Mouse (Mus musculus): Measurements from ENCODE around the gene Calr4.

Calr4 gene

GRCm38 (mm10) chr4:109234185-109234584 is at the start of gene Calr4:
Calr4 (plus strand) TSS chr4:109234485.
- DNase-seq (ENCODE audit: low read depth, low spot score), result no peak

DNA sequence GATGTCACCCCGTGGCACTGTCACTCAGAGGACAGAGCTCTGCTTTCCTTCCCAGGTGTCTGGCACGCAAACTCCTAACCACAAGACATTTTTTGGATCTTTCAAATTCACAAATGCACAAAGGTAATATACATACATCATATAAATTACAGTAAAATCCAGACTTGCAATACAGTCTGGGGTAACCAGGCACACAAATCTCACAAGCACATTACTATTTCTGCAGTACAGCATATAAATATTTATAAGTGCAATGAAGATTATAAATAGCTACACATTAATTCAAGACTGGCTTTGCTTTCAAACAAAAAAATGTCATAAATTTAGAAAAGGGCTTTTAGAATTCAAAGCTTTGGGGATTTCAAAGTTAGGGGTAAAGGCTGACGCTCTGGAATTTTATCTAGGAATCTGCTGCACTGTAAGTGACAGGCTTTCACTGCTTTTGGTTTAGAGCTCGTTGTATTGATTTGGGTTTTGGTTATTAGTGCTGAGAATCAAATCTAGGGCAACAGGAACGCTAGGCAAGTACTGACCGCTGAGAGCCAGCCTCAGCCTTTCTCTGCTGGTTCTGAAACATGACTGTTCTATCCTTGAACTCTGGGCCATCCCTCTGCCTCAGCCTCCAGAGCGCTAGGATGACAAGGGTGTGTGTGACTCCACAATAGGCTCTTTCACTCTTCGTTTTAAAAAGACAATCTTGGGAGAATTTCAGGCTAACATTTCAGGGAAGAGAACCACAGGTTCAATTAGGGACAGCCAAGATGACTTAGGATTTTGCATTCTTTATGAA is 48.5 kb upstream of the Calr4 start:
- DNase-seq (ENCODE audit: low read depth, low spot score), result no peak

DNA sequence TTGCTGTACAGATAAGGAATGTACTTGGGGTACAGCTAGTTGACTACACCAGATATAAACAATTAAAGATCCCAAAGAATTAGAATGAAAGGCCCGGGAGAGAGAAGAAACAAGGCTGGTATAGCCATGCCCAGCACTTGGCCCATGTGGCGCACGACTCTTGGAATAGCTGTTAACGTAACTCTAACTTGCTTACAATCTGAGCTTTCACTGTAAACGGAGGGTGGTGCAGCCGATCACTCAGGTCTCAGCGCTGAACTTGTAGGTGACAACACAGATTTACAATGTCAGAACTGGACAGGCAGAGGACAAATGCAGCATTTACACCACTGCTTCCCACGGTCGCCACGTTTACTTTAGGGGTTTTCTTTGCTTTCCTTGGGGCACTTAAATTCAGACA is 42.7 kb upstream of the Calr4 start:
- DNase-seq (ENCODE audit: low read depth, low spot score), result no peak

DNA sequence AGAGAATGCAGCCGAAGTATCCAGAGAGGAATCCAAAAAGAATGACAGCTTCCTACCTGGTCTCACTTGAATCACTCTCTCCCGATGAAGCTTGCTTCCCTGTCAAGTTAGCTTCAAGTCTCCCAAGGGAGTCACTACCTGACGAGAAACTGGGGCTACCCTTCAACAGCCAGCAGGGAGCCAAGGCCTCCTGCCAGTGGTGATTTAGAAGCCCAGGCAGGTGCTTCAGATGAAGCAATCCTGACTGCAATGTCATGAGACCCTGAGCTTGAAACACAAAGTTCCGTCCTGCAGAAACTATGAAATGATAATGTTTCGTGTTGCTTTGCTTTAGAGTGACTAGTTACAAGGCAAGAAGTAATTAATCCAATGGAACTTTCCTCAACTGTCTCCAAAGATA is 40.4 kb upstream of the Calr4 start:
- no peak for DNase-seq (ENCODE audit: low read depth, low spot score)

DNA sequence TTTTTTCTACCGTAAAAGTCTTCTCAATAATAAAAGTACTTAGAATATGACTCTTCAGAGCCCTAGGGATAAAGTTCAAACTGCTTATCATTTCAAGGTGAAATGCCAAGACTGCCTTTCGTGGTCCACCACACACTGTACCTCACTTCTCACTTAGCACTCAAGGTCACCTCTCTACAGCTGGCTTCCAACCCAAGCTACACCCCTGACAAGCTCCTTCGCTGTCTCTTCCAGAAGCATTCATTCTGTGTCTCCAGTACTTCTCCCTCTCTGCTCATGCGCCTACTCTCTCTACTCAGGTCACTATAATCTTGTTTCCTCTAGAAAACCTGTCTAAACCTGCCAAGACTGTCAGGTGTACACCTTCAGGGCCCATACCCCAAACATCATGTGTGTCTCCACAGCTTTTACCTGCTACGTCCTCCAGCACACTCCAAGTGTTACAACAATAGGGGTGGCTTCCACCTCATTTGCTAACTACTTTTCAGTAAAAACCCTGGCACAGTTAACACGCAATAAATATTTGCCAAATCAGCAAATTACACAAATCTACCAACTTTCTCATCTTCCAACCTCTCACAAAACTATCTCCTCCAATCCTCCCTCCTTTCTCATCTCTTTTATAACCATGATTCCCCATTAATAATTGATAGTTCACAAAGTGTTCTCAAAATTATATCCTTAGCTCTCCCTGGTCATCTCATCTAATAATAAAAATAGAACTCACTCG is 38.2 kb upstream of the Calr4 start:
- no peak for DNase-seq (ENCODE audit: low read depth, low spot score)

DNA sequence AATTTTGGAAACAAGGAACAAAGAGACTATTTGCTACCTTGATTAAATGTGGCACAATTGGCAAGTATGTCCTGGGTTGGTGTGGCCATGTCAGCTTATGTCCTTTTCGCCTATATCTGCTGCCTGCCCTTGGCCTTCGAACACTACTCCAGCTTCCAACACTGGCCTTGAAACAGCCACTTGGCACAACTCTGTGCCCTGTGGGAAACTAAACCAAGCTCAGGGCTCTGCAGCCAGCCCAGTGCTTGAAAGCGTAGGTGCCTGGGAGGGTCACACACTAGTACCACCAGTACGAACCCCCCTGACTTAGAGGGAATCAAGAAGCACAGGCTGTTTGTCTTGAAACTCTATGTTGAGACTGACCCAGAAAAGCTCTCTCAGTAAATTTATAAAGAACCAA is 35.2 kb upstream of the Calr4 start:
- no peak for DNase-seq (ENCODE audit: low read depth, low spot score)

DNA sequence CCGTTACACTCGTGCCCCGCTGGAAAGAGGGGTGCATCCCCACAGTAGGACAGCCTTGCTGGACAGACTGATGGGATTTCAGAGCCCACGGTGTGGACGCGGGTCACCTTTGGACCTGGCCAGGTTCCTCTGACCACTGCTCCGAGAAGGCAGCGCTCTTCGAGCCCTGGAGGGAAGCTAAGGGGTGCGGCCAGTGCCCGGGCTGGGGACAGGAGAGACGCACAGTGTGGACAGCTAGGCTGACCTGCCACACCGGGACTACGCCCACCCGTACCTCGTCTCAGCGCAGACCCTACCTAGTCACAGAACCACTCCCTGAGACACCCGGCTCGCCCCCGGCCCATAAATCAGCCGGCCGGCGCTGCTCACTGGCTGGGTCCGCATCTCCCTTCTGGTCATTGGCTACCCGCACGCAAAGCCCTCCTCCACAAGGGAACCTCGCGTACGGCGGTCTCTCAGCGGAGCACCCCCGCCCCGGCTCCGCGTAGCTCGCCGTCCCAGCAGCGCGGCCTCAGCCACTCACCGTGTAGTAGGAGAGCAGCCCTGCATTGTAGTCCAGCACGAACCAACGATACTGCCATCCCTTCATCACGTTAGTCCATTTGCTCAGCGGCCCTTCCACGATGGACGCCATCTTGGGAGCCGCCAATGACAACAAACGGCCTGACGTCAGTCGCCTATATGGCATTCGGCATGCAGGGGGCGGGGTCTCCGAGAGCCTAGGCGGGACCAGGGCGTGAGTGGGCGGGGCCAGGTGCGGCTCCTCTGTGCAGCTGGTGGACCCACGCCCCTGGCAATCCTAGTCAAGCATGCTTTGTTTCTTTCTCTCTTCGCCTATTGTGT is 32.5 kb upstream of the Calr4 start, which contains the start of gene Osbpl9:
Osbpl9 (minus strand) TSS at position 691 of the 843 bp plus-strand sequence.
- DNase-seq (ENCODE audit: low read depth, low spot score), result peak; percentile 98

- DNase-seq (ENCODE audit: low read depth, low spot score), result no peak
Measured at GRCm38 (mm10) chr4:109203931-109204330, 30.4 kb upstream of the Calr4 start.

GRCm38 (mm10) chr4:109204416-109204815 is 29.9 kb upstream of the Calr4 start:
- DNase-seq (ENCODE audit: low read depth, low spot score), result no peak

GRCm38 (mm10) chr4:109207524-109207923 is 26.8 kb upstream of the Calr4 start:
- DNase-seq (ENCODE audit: low read depth, low spot score), result no peak

DNA sequence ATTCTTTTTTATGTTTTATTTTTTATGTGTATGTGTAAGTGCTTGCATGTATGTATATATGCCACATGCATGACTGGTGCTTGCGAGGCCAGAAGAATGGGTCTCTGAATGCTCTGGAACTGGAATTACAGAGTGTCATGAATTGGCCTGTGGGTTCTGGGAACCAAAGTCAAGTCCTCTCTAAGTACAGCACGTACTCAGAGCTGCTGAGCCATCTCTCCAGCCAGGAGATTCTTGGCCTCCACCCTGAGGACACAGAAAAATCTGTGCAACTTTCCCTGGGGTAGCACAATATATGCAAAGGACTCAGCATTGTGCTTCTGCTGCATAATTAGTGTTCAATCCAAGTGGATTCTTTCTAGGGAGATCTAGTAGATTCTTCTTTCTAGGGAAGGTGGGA is 24.0 kb upstream of the Calr4 start:
- DNase-seq (ENCODE audit: low read depth, low spot score), result no peak

GRCm38 (mm10) chr4:109210881-109211280 is 23.4 kb upstream of the Calr4 start:
- DNase-seq (ENCODE audit: low read depth, low spot score), result no peak

DNA sequence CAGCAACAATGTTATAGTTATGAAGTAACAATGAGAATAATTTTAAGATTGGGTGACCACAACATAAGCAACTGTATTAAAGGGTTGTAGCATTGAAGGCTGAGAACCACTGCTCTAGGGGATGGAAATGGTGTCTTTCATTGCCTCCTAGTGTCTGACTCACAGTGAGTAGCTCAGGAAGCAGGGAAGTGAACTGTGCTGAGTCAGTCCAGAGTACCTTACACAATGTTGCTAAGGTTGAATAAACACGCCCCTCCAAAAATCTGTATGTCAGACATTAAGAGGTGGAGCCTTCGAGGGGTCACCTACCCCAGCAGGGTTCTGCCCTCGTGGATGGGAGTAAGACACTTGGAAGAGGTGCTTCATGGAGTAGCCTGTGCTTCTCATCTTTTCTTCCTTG is 20.3 kb upstream of the Calr4 start:
- no peak for DNase-seq (ENCODE audit: low read depth, low spot score)

- DNase-seq (ENCODE audit: low read depth, low spot score), result no peak
Measured at GRCm38 (mm10) chr4:109218008-109218407, 16.3 kb upstream of the Calr4 start.

DNA sequence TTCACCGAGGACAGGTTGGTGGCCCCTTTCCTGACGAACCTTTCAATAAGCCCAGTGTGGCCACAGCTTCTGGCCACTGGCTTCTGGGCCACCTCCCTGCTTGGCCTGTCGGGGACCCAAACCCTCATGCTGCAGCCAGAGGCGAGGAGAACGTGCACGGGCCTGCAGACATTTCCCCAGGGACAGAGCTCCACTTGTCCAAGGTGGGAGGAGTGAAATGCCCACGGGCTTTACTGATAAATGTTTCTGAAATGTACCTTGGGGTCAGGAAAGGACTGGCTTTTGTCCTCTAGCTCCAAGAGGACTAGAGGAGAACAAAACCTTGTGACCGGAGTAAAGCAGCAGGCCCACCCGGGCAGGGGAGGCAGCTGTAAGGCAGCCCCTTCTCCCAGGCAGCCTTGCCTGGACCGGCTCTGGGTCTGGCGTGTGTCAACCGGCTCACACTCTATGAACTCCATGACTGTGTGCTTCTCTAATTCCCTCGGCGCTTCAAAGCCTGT is 13.8 kb upstream of the Calr4 start:
- DNase-seq (ENCODE audit: low read depth, low spot score), result no peak

DNA sequence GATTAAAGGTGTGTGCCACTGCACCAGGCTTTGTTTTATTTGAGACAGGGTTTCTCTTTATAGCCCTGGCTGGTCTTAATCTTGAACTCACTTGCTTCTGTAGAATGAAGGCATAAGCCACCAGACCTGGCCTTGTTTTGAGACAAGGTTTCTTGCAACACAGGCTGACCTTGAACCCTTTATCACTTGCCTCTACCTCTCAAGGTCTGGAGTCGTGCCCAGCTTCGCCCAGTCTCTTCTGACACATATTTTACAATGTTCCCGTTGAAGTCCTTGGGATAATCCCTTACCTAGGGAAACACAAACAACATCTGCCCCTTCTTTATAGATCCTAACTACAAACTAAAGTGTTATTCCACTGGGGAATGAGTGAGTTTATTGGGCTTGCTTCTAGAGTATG is 12.3 kb upstream of the Calr4 start:
- no peak for DNase-seq (ENCODE audit: low read depth, low spot score)

GRCm38 (mm10) chr4:109224762-109225552 is 9.3 kb upstream of the Calr4 start:
- peak; percentile 33 for DNase-seq (ENCODE audit: low read depth, low spot score)

DNA sequence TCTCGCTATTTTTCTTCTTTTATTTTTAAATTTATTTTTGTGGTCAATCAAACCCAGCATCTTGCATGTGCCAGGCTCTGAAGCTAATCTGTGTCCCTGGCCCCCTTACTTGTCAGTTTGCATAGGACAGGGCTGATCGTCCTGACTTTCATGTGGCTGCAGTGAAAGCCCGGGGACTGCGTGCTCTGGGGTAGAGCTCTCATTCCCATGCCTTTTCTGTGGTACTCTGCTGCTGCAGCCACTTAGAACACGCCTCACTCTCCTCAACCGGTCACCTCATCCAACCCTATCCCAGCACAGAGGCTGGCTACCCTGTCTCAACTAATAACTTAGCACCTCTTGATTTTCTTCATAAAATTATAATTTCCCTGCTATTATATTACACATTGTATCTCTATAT is 8.7 kb upstream of the Calr4 start:
- DNase-seq (ENCODE audit: low read depth, low spot score), result no peak

GRCm38 (mm10) chr4:109226071-109226470 is 8.2 kb upstream of the Calr4 start:
- no peak for DNase-seq (ENCODE audit: low read depth, low spot score)

GRCm38 (mm10) chr4:109229766-109230279 is 4.5 kb upstream of the Calr4 start:
- no peak for DNase-seq (ENCODE audit: low read depth, low spot score)

- no peak for DNase-seq (ENCODE audit: low read depth, low spot score)
Measured at GRCm38 (mm10) chr4:109234806-109235350, 593 bp downstream of the Calr4 start.
